Mouse (Mus musculus) small intestine, adult 2 months (tissue): ENCODE results near the gene Dusp23.

ENCODE experiments used
- CTCF ChIP-seq: fragments of 200-500 bp; IDR thresholded peaks from 2 replicates; pipeline ENCODE4 v1.5.1; 2012; ENCODE audit warnings: low read depth, mild to moderate bottlenecking, control low read depth, inconsistent platforms, low read length, moderate library complexity, mixed read lengths; ENCODE audit not compliant: insufficient replicate concordance, insufficient read length; ENCODE audit errors: extremely low read depth
- POLR2A ChIP-seq: fragments of 200-500 bp; IDR thresholded peaks from 2 replicates; pipeline ENCODE4 v1.6.1; 2012; ENCODE audit warnings: low read depth, mild to moderate bottlenecking, control low read depth, inconsistent platforms, low read length, moderate library complexity

- TF ChIP-seq CTCF: no peak
- TF ChIP-seq POLR2A: no peak
These were observed 9.2 kb downstream of the Dusp23 start for GRCm38 (mm10) chr1:172623599-172623998.
